Comparison of ENCODE assay signal across 23 mouse cellular contexts in genomic region chr8:71402446-71402964, GRCm38 (mm10). TPM values are rescaled to one million over a fixed set of nuclear protein-coding genes. Genes with fewer than 3 reads are reported as not detected.
A peak's percentile ranks its signal among the peaks of the same experiment; 100 is the strongest.
DNase-seq lines count a peak whose midpoint lies in the region; ATAC-seq and TF ChIP-seq lines count a peak whose summit lies in the region.
"Had no signal": no experiment of that assay in that cellular context is flagged by ENCODE, and none has a peak within 500 bp of the region (broad histone marks: within the 10 kb centered on the region; RNA-seq: fewer than 3 reads in every experiment).

No protein-coding gene starts in this region.

- TF ChIP-seq POLR2A in ES-Bruce4 (IDR thresholded peaks at IDR 0.05; ENCODE audit: insufficient read depth, low read length): no peak

- H3K4me3 ChIP-seq in liver, embryonic 12.5 days: no peak overlapping the region
- no peak overlapping the region for H3K4me3 ChIP-seq in ES-Bruce4 (ENCODE audit: low read depth, low read length)
- H3K4me3 ChIP-seq: forebrain, embryonic 13.5 days; heart, embryonic 12.5 days; limb, embryonic 15.5 days had no signal

- no peak for TF ChIP-seq EP300 in ES-Bruce4 (IDR thresholded peaks at IDR 0.05; ENCODE audit: insufficient read depth, low read depth, low read length)

- H3K4me1 ChIP-seq in liver, embryonic 12.5 days: peaks cover 35% of the 10 kb centered on the region
- peaks cover 7% of the 10 kb centered on the region for H3K4me1 ChIP-seq in ES-Bruce4 (ENCODE audit: control insufficient read depth, insufficient read depth, low read length)

- H3K9me3 ChIP-seq in liver, embryonic 12.5 days (replicated peaks): no peaks in the 10 kb centered on the region
- H3K9me3 ChIP-seq in ES-Bruce4 (replicated peaks; ENCODE audit: control insufficient read depth, insufficient read depth, low read length, poor library complexity, severe bottlenecking): no peaks in the 10 kb centered on the region
- H3K9me3 ChIP-seq: forebrain, embryonic 13.5 days; heart, embryonic 12.5 days; limb, embryonic 15.5 days had no signal

- TF ChIP-seq CTCF in ES-Bruce4 (IDR thresholded peaks at IDR 0.05; ENCODE audit: low read depth, low read length): no peak

- WGBS in liver, embryonic 12.5 days (ENCODE audit: insufficient replicate concordance): 85% methylated on average over 9 of the region's 9 CpGs

- H3K9ac ChIP-seq in liver, embryonic 12.5 days: no peak overlapping the region
- H3K9ac ChIP-seq in ES-Bruce4 (ENCODE audit: low read depth, poor library complexity, severe bottlenecking): no peak overlapping the region
- H3K9ac ChIP-seq: forebrain, embryonic 13.5 days; heart, embryonic 12.5 days; hindbrain, embryonic 14.5 days; limb, embryonic 15.5 days had no signal

- no peak overlapping the region for H3K4me2 ChIP-seq in liver, embryonic 12.5 days
- H3K4me2 ChIP-seq: forebrain, embryonic 13.5 days; heart, embryonic 12.5 days; hindbrain, embryonic 14.5 days; limb, embryonic 15.5 days had no signal

- no peak overlapping the region for H3K27ac ChIP-seq in liver, embryonic 12.5 days
- H3K27ac ChIP-seq in ES-Bruce4 (ENCODE audit: insufficient read depth, low read length): peak overlapping the region; percentile 8; the same call in 1 of the 2 replicates
- H3K27ac ChIP-seq: forebrain, embryonic 13.5 days; hindbrain, embryonic 14.5 days; kidney, postnatal 0 days; limb, embryonic 15.5 days; macrophage had no signal

- DNase-seq in cerebellum, adult 9-11 months: peak; percentile 25
- no peak for DNase-seq in cerebellum, postnatal 10 days
- peak; percentile 2 for DNase-seq in liver
- DNase-seq in testis, postnatal 14 days (ENCODE audit: low spot score): peak; percentile 3
- DNase-seq in ovary, postnatal 10 days (ENCODE audit: low spot score): no peak
- DNase-seq: adrenal gland, postnatal 14 days; cerebellum, adult 11-12 months; cerebellum, postnatal 36 days; gastrocnemius, postnatal 14 days; kidney, adult 8-10 months; left cerebral cortex, postnatal 4 days; midbrain, embryonic 14.5 days; right cerebral cortex, postnatal 4 days; thymus, postnatal 25 days had no signal

- H3K36me3 ChIP-seq in liver, embryonic 12.5 days: peaks cover 51% of the 10 kb centered on the region
- peaks cover 17% of the 10 kb centered on the region for H3K36me3 ChIP-seq in ES-Bruce4 (ENCODE audit: control insufficient read depth, insufficient read depth, low read length, poor library complexity, severe bottlenecking)

- ATAC-seq in liver, embryonic 12.5 days: no peak
- ATAC-seq: forebrain, embryonic 13.5 days; lung, postnatal 0 days had no signal

- H3K27me3 ChIP-seq in liver, embryonic 12.5 days (replicated peaks): no peaks in the 10 kb centered on the region
- no peaks in the 10 kb centered on the region for H3K27me3 ChIP-seq in ES-Bruce4 (ENCODE audit: control insufficient read depth, insufficient read depth, low read length, poor library complexity, severe bottlenecking)
- H3K27me3 ChIP-seq: forebrain, embryonic 13.5 days; heart, embryonic 12.5 days; limb, embryonic 15.5 days had no signal

RNA-seq across cellular contexts. Expression of gene Ankle1, which starts 3.3 kb away (rescaled TPM):
- 57.9 and 58.3 TPM in 2 replicates for polyA plus RNA-seq in liver, embryonic 12.5 days (2016; fragmentation: Nextera tagmentation; extraction: Ambion mirVana)
- 10.9 and 11.2 TPM in 2 replicates for polyA plus RNA-seq in ES-Bruce4 (2011; ENCODE audit: insufficient read depth, insufficient read length, low read depth, missing spikeins)

RNA-seq across cellular contexts. Expression of gene Babam1, which starts 5.8 kb away (rescaled TPM):
- 79.0 and 82.6 TPM in 2 replicates for polyA plus RNA-seq in liver, embryonic 12.5 days (2016; fragmentation: Nextera tagmentation; extraction: Ambion mirVana)
- 82.0 and 102 TPM in 2 replicates for polyA plus RNA-seq in ES-Bruce4 (2011; ENCODE audit: insufficient read depth, insufficient read length, low read depth, missing spikeins)

RNA-seq across cellular contexts. Expression of gene Ushbp1, which starts 6.9 kb away (rescaled TPM):
- 3.6 and 4.0 TPM in 2 replicates for polyA plus RNA-seq in liver, embryonic 12.5 days (2016; fragmentation: Nextera tagmentation; extraction: Ambion mirVana)
- not detected in 2 replicates for polyA plus RNA-seq in ES-Bruce4 (2011; ENCODE audit: insufficient read depth, insufficient read length, low read depth, missing spikeins)
- polyA plus RNA-seq: macrophage had no signal

RNA-seq across cellular contexts. Expression of gene Nr2f6, which starts 20.7 kb away (rescaled TPM):
- polyA plus RNA-seq in liver, embryonic 12.5 days (2016; fragmentation: Nextera tagmentation; extraction: Ambion mirVana): 35.3 and 38.8 TPM in 2 replicates
- 23.0 and 23.9 TPM in 2 replicates for polyA plus RNA-seq in ES-Bruce4 (2011; ENCODE audit: insufficient read depth, insufficient read length, low read depth, missing spikeins)

RNA-seq across cellular contexts. Expression of gene Ocel1, which starts 31.4 kb away (rescaled TPM):
- polyA plus RNA-seq in liver, embryonic 12.5 days (2016; fragmentation: Nextera tagmentation; extraction: Ambion mirVana): 6.8 and 6.9 TPM in 2 replicates
- polyA plus RNA-seq in ES-Bruce4 (2011; ENCODE audit: insufficient read depth, insufficient read length, low read depth, missing spikeins): 1.9 and 3.2 TPM in 2 replicates

Comparison
In these comparisons a context has a peak if more than half of its experiments do, and no peak if none do; other contexts are left out.
1. DNase-seq: peak in cerebellum, adult 9-11 months (single experiment), liver (single experiment) and testis, postnatal 14 days (single experiment); none in cerebellum, postnatal 10 days (0 of 2) and ovary, postnatal 10 days (single experiment).